In genomic region chr13:112023171-112023570, GRCm38 (mm10) we compare ENCODE assay signal across 12 mouse cellular contexts.
DNase-seq lines count a peak whose midpoint lies in the region; ATAC-seq lines count a peak whose summit lies in the region.
"Had no signal": no experiment of that assay in that cellular context is flagged by ENCODE, and none has a peak within 500 bp of the region (broad histone marks: within the 10 kb centered on the region; RNA-seq: fewer than 3 reads in every experiment).

No protein-coding gene starts in this region.

- no peaks in the 10 kb centered on the region for H3K27me3 ChIP-seq in heart, embryonic 10.5 days (ENCODE audit: insufficient read depth, poor library complexity, severe bottlenecking)
- no peaks in the 10 kb centered on the region for H3K27me3 ChIP-seq in midbrain, embryonic 15.5 days (replicated peaks)
- H3K27me3 ChIP-seq: embryonic facial prominence, embryonic 12.5 days; forebrain, embryonic 12.5 days had no signal

- no peaks in the 10 kb centered on the region for H3K9me3 ChIP-seq in heart, embryonic 10.5 days
- no peaks in the 10 kb centered on the region for H3K9me3 ChIP-seq in midbrain, embryonic 15.5 days
- H3K9me3 ChIP-seq: embryonic facial prominence, embryonic 12.5 days; forebrain, embryonic 12.5 days had no signal

- no peak overlapping the region for H3K9ac ChIP-seq in midbrain, embryonic 15.5 days
- H3K9ac ChIP-seq: embryonic facial prominence, embryonic 12.5 days; forebrain, embryonic 12.5 days had no signal

- no peak for ATAC-seq in midbrain, embryonic 15.5 days (replicated peaks)

- peak overlapping the region; percentile 36 for H3K27ac ChIP-seq in heart, embryonic 10.5 days
- H3K27ac ChIP-seq in midbrain, embryonic 15.5 days = no peak overlapping the region
- H3K27ac ChIP-seq: embryonic facial prominence, embryonic 12.5 days; forebrain, embryonic 12.5 days had no signal

- H3K36me3 ChIP-seq in heart, embryonic 10.5 days = no peaks in the 10 kb centered on the region
- H3K36me3 ChIP-seq in midbrain, embryonic 15.5 days (replicated peaks) = no peaks in the 10 kb centered on the region
- H3K36me3 ChIP-seq: embryonic facial prominence, embryonic 12.5 days; forebrain, embryonic 12.5 days had no signal

- intact Hi-C loops in heart, postnatal 25 days (cut with DNase I) = no loop called here

- no peak overlapping the region for H3K4me3 ChIP-seq in heart, embryonic 10.5 days
- no peak overlapping the region for H3K4me3 ChIP-seq in midbrain, embryonic 15.5 days
- H3K4me3 ChIP-seq: embryonic facial prominence, embryonic 12.5 days; forebrain, embryonic 12.5 days had no signal

- peaks cover 13% of the 10 kb centered on the region for H3K4me1 ChIP-seq in heart, embryonic 10.5 days
- H3K4me1 ChIP-seq in midbrain, embryonic 15.5 days = 0 out of 2 replicates have a peak, but pooled peaks cover 3% of the 10 kb centered on the region

- DNase-seq in heart, embryonic 10.5 days (ENCODE audit: low spot score) = peak; percentile 68
- no peak for DNase-seq in heart, postnatal 25 days (ENCODE audit: low spot score)
- peak; percentile 15 for DNase-seq in ZHBTc4 (ENCODE audit: low read depth, low spot score)
- DNase-seq in kidney, adult 18-20 months = peak; percentile 34
- peak; percentile 39 to 50 for DNase-seq in kidney, postnatal 4 days
- no peak for DNase-seq in spleen, postnatal 4 days (ENCODE audit: low spot score in 2 of 2)
- no peak for DNase-seq in thymus, postnatal 36 days
- DNase-seq: cerebellum, adult 9-10 months; lung, adult 18-20 months had no signal

- 34% methylated on average over 4 of the region's 4 CpGs for WGBS in heart, embryonic 10.5 days
- 43% methylated on average over 4 of the region's 4 CpGs for WGBS in midbrain, embryonic 15.5 days

- no peak overlapping the region for H3K4me2 ChIP-seq in midbrain, embryonic 15.5 days
- H3K4me2 ChIP-seq: embryonic facial prominence, embryonic 12.5 days; forebrain, embryonic 12.5 days had no signal

Comparison
In these comparisons a context has a peak if more than half of its experiments do, and no peak if none do; other contexts are left out.
1. DNase-seq: peak in heart, embryonic 10.5 days (single experiment), ZHBTc4 (single experiment), kidney, adult 18-20 months (single experiment) and kidney, postnatal 4 days (2 of 2); none in heart, postnatal 25 days (single experiment), spleen, postnatal 4 days (0 of 2) and thymus, postnatal 36 days (0 of 2).